Comparison of ENCODE assay signal across 10 mouse cellular contexts in genomic region chr10:7839551-7840352, GRCm38 (mm10). TPM values are rescaled to one million over a fixed set of nuclear protein-coding genes. Genes with fewer than 3 reads are reported as not detected.
DNase-seq lines count a peak whose midpoint lies in the region; ATAC-seq and TF ChIP-seq lines count a peak whose summit lies in the region.
"Had no signal": no experiment of that assay in that cellular context is flagged by ENCODE, and none has a peak within 500 bp of the region (broad histone marks: within the 10 kb centered on the region; RNA-seq: fewer than 3 reads in every experiment).

No protein-coding gene starts in this region.

- no peak overlapping the region for H3K4me2 ChIP-seq in intestine, embryonic 16.5 days (ENCODE audit: low read depth, low read length)
- H3K4me2 ChIP-seq: embryonic facial prominence, embryonic 15.5 days had no signal

- peak overlapping the region; percentile 14; the same call in 1 of the 2 replicates for H3K4me3 ChIP-seq in layer of hippocampus, adult 2 months
- peak overlapping the region; percentile 55 for H3K4me3 ChIP-seq in spleen, adult 2 months (ENCODE audit: extremely low read depth, insufficient read depth, insufficient read length)
- no peak overlapping the region for H3K4me3 ChIP-seq in intestine, embryonic 16.5 days (ENCODE audit: low read length)
- H3K4me3 ChIP-seq: embryonic facial prominence, embryonic 15.5 days had no signal

- no peaks in the 10 kb centered on the region for H3K27me3 ChIP-seq in spleen, adult 2 months (ENCODE audit: control insufficient read depth, insufficient read depth, low read length)
- no peaks in the 10 kb centered on the region for H3K27me3 ChIP-seq in intestine, embryonic 16.5 days (replicated peaks; ENCODE audit: control insufficient read depth, insufficient read depth, low read length)
- H3K27me3 ChIP-seq: embryonic facial prominence, embryonic 15.5 days had no signal

- H3K36me3 ChIP-seq in spleen, adult 2 months (ENCODE audit: control insufficient read depth, insufficient read depth, low read length) = peaks cover 12% of the 10 kb centered on the region
- no peaks in the 10 kb centered on the region for H3K36me3 ChIP-seq in intestine, embryonic 16.5 days (ENCODE audit: control insufficient read depth, insufficient read depth, low read length)
- H3K36me3 ChIP-seq: embryonic facial prominence, embryonic 15.5 days had no signal

- H3K9me3 ChIP-seq in intestine, embryonic 16.5 days (ENCODE audit: control insufficient read depth, low read length) = no peaks in the 10 kb centered on the region
- H3K9me3 ChIP-seq: embryonic facial prominence, embryonic 15.5 days had no signal

- ATAC-seq in activated CD4-positive, CD25-positive, alpha-beta regulatory T cell, adult 4 months = peak; percentile 55
- no peak for ATAC-seq in intestine, embryonic 16.5 days
- ATAC-seq: lung, postnatal 0 days had no signal

- peaks cover 58% of the 10 kb centered on the region for H3K4me1 ChIP-seq in spleen, adult 2 months (ENCODE audit: control insufficient read depth, insufficient read depth, insufficient read length)
- H3K4me1 ChIP-seq in intestine, embryonic 16.5 days (ENCODE audit: control insufficient read depth, insufficient read depth, low read length) = 0 out of 2 replicates have a peak, but pooled peaks cover 4% of the 10 kb centered on the region
- H3K4me1 ChIP-seq: embryonic facial prominence, embryonic 15.5 days had no signal

- no peak for DNase-seq in layer of hippocampus, adult 2 months (ENCODE audit: low spot score in 2 of 2)
- DNase-seq in layer of hippocampus, adult 9-11 months = no peak
- peak; percentile 71 to 73 for DNase-seq in cerebellum, postnatal 10 days
- peak; percentile 69 to 72 for DNase-seq in spleen, adult 2 months (ENCODE audit: low read depth in 1 of 2, low spot score in 2 of 2)
- no peak for DNase-seq in right cerebral cortex, postnatal 10 days (ENCODE audit: low spot score in 2 of 2)
- DNase-seq in testis, postnatal 10 days (ENCODE audit: low spot score) = no peak

- H3K27ac ChIP-seq in layer of hippocampus, adult 2 months = no peak overlapping the region
- peak overlapping the region; percentile 91 for H3K27ac ChIP-seq in spleen, adult 2 months (ENCODE audit: insufficient read depth, low read length)
- H3K27ac ChIP-seq in intestine, embryonic 16.5 days (ENCODE audit: low read length) = no peak overlapping the region
- H3K27ac ChIP-seq: embryonic facial prominence, embryonic 15.5 days had no signal

- 31% methylated on average over 22 of the region's 22 CpGs for WGBS in spleen, adult 2 months
- 82% methylated on average over 22 of the region's 22 CpGs for WGBS in intestine, embryonic 16.5 days

- H3K9ac ChIP-seq in intestine, embryonic 16.5 days (ENCODE audit: low read depth, low read length) = no peak overlapping the region
- H3K9ac ChIP-seq: embryonic facial prominence, embryonic 15.5 days had no signal

- peak; percentile 2; the same call in 1 of the 2 replicates for TF ChIP-seq POLR2A in spleen, adult 2 months (IDR thresholded peaks at IDR 0.05; ENCODE audit: low read depth, low read length)

- no peak for TF ChIP-seq CTCF in layer of hippocampus, adult 2 months (conservative IDR thresholded peaks at IDR 0.05)
- no peak for TF ChIP-seq CTCF in spleen, adult 2 months (IDR thresholded peaks at IDR 0.05; ENCODE audit: extremely low read depth, insufficient read depth, insufficient read length, insufficient replicate concordance)

RNA-seq across cellular contexts. Expression of gene Zc3h12d, which starts 7.5 kb away (rescaled TPM):
- under 1 TPM in 1 of 2 experiments, not detected in 1; 0.10 TPM for total RNA-seq in layer of hippocampus, adult 2 months (2021)
- polyA plus RNA-seq in activated CD4-positive, CD25-positive, alpha-beta regulatory T cell, adult 4 months (2017; shearing (Covaris generic)) = 10 to 100 TPM; 30.6 to 51.3 TPM
- 18.3 and 24.6 TPM in 2 replicates for polyA plus RNA-seq in spleen, adult 2 months (2012; rRNA removed)
- polyA plus RNA-seq in intestine, embryonic 16.5 days (2015; fragmentation: Nextera tagmentation; extraction: Ambion mirVana) = 0.67 and 0.78 TPM in 2 replicates

RNA-seq across cellular contexts. Expression of gene Ppil4, which starts 47.1 kb away (rescaled TPM):
- total RNA-seq in layer of hippocampus, adult 2 months (2021) = 10 to 100 TPM; 36.3 to 38.3 TPM
- polyA plus RNA-seq in activated CD4-positive, CD25-positive, alpha-beta regulatory T cell, adult 4 months (2017; shearing (Covaris generic)) = 10 to 100 TPM; 63.9 to 74.0 TPM
- polyA plus RNA-seq in spleen, adult 2 months (2012; rRNA removed) = 5.5 and 6.2 TPM in 2 replicates
- polyA plus RNA-seq in intestine, embryonic 16.5 days (2015; fragmentation: Nextera tagmentation; extraction: Ambion mirVana) = 24.9 and 28.1 TPM in 2 replicates

RNA-seq across cellular contexts. Expression of gene Ginm1, which starts 47.1 kb away (rescaled TPM):
- 10 to 100 TPM; 21.4 to 22.1 TPM for total RNA-seq in layer of hippocampus, adult 2 months (2021)
- 10 to 100 TPM; 60.7 to 68.8 TPM for polyA plus RNA-seq in activated CD4-positive, CD25-positive, alpha-beta regulatory T cell, adult 4 months (2017; shearing (Covaris generic))
- polyA plus RNA-seq in spleen, adult 2 months (2012; rRNA removed) = 9.2 and 13.9 TPM in 2 replicates
- polyA plus RNA-seq in intestine, embryonic 16.5 days (2015; fragmentation: Nextera tagmentation; extraction: Ambion mirVana) = 70.3 and 71.2 TPM in 2 replicates

Comparison
In these comparisons a context has a peak if more than half of its experiments do, and no peak if none do; other contexts are left out.
1. DNase-seq: peak in cerebellum, postnatal 10 days (2 of 2) and spleen, adult 2 months (2 of 2); none in layer of hippocampus, adult 2 months (0 of 2), layer of hippocampus, adult 9-11 months (single experiment), right cerebral cortex, postnatal 10 days (0 of 2) and testis, postnatal 10 days (single experiment).
2. RNA of gene Zc3h12d, which starts 7.5 kb away (polyA plus RNA-seq): 30.6 to 51.3 TPM in activated CD4-positive, CD25-positive, alpha-beta regulatory T cell, adult 4 months and 18.3 to 24.6 TPM in spleen, adult 2 months; 0.67 to 0.78 TPM in intestine, embryonic 16.5 days; every median in the first group is over 10 times any median in the second.